Mouse (Mus musculus): ENCODE data around the gene Rragd. TPM values are rescaled to one million over a fixed set of nuclear protein-coding genes. Genes with fewer than 3 reads are reported as not detected.

Gene Rragd
- polyA plus RNA-seq (2015; fragmentation: Nextera tagmentation; extraction: Ambion mirVana), result 23.7 and 26.6 TPM in 2 replicates

- H3K4me1 ChIP-seq, result peaks cover 30% of the 10 kb centered on the region
- no peaks in the 10 kb centered on the region for H3K36me3 ChIP-seq
- WGBS, result under 1% methylated on average over 18 of the region's 18 CpGs
- H3K27me3 ChIP-seq, result no peaks in the 10 kb centered on the region
- peak within 1 kb of the TSS; percentile 97 for H3K4me2 ChIP-seq (replicated peaks)
- peak within 1 kb of the TSS; percentile 85 for H3K27ac ChIP-seq (replicated peaks)
- peak within 1 kb of the TSS; percentile 96 for H3K4me3 ChIP-seq
- ATAC-seq (replicated peaks), result peak; percentile 86
- H3K9me3 ChIP-seq, result no peaks in the 10 kb centered on the region
- H3K9ac ChIP-seq (replicated peaks), result peak within 1 kb of the TSS; percentile 95
Observed at GRCm38 (mm10) chr4:32982716-32983175, at the start of gene Rragd. Rragd (plus strand) TSS chr4:32983037.

- 50% methylated on average over 9 of the region's 9 CpGs for WGBS
- no peaks in the 10 kb centered on the region for H3K36me3 ChIP-seq
- H3K27ac ChIP-seq (replicated peaks), result peak overlapping the region; percentile 4; the same call in 1 of the 2 replicates
- no peak overlapping the region for H3K4me3 ChIP-seq
- no peak for ATAC-seq (replicated peaks)
- no peaks in the 10 kb centered on the region for H3K9me3 ChIP-seq
- peaks cover 25% of the 10 kb centered on the region for H3K4me1 ChIP-seq
- no peaks in the 10 kb centered on the region for H3K27me3 ChIP-seq
- H3K4me2 ChIP-seq (replicated peaks), result no peak overlapping the region
- no peak overlapping the region for H3K9ac ChIP-seq (replicated peaks)
Observed at GRCm38 (mm10) chr4:32936762-32937341, 46.0 kb upstream of the Rragd start.

GRCm38 (mm10) chr4:32939521-32939920, 43.3 kb upstream of the Rragd start:
- no peaks in the 10 kb centered on the region for H3K9me3 ChIP-seq
- peak; percentile 80 for ATAC-seq (replicated peaks)

GRCm38 (mm10) chr4:32939964-32940363, 42.9 kb upstream of the Rragd start:
- H3K9ac ChIP-seq (replicated peaks), result no peak overlapping the region
- H3K4me2 ChIP-seq (replicated peaks), result no peak overlapping the region
- H3K27ac ChIP-seq (replicated peaks), result peak overlapping the region; percentile 83
- H3K9me3 ChIP-seq, result no peaks in the 10 kb centered on the region
- H3K36me3 ChIP-seq, result no peaks in the 10 kb centered on the region
- peaks cover 23% of the 10 kb centered on the region for H3K4me1 ChIP-seq
- WGBS, result 16% methylated on average over 5 of the region's 5 CpGs
- peak; percentile 87 for ATAC-seq (replicated peaks)
- H3K27me3 ChIP-seq, result no peaks in the 10 kb centered on the region
- no peak overlapping the region for H3K4me3 ChIP-seq

More at GRCm38 (mm10) chr4:32939521-32939920, 43.3 kb upstream of the Rragd start:
- Histone ChIP-seq H3K4me3 (no peak overlapping the region), H3K36me3 (no peaks in the 10 kb centered on the region), H3K27me3 (no peaks in the 10 kb centered on the region), H3K4me1 (peaks cover 23% of the 10 kb centered on the region), H3K9ac (replicated peaks) (no peak overlapping the region), H3K4me2 (replicated peaks) (no peak overlapping the region), H3K27ac (replicated peaks) (peak overlapping the region; percentile 83)
- 8% methylated on average over 4 of the region's 4 CpGs for WGBS

GRCm38 (mm10) chr4:32940984-32941383, 41.9 kb upstream of the Rragd start:
- H3K27me3 ChIP-seq, result no peaks in the 10 kb centered on the region

GRCm38 (mm10) chr4:32947631-32948030, 35.2 kb upstream of the Rragd start:
- Histone ChIP-seq H3K36me3 (no peaks in the 10 kb centered on the region), H3K27ac (replicated peaks) (no peak overlapping the region), H3K4me2 (replicated peaks) (peak overlapping the region; percentile 16; the same call in 1 of the 2 replicates), H3K4me1 (peaks cover 28% of the 10 kb centered on the region), H3K4me3 (no peak overlapping the region), H3K27me3 (no peaks in the 10 kb centered on the region), H3K9ac (replicated peaks) (no peak overlapping the region; the same call in 1 of the 2 replicates), H3K9me3 (no peaks in the 10 kb centered on the region)
- ATAC-seq (replicated peaks), result no peak
- WGBS, result 29% methylated on average over 4 of the region's 4 CpGs

More at GRCm38 (mm10) chr4:32940984-32941383, 41.9 kb upstream of the Rragd start:
- no peak overlapping the region for H3K27ac ChIP-seq (replicated peaks)
- no peak overlapping the region for H3K4me2 ChIP-seq (replicated peaks)
- no peaks in the 10 kb centered on the region for H3K36me3 ChIP-seq
- peaks cover 23% of the 10 kb centered on the region for H3K4me1 ChIP-seq
- H3K4me3 ChIP-seq, result no peak overlapping the region
- H3K9me3 ChIP-seq, result no peaks in the 10 kb centered on the region
- no peak for ATAC-seq (replicated peaks)
- no peak overlapping the region for H3K9ac ChIP-seq (replicated peaks)
- WGBS, result 54% methylated on average over 4 of the region's 4 CpGs

- Histone ChIP-seq H3K9me3 (no peaks in the 10 kb centered on the region), H3K36me3 (no peaks in the 10 kb centered on the region), H3K27ac (replicated peaks) (no peak overlapping the region), H3K4me2 (replicated peaks) (peak overlapping the region; percentile 23; the same call in 1 of the 2 replicates), H3K9ac (replicated peaks) (no peak overlapping the region; the same call in 1 of the 2 replicates), H3K4me1 (peaks cover 28% of the 10 kb centered on the region), H3K27me3 (no peaks in the 10 kb centered on the region), H3K4me3 (no peak overlapping the region)
- no peak for ATAC-seq (replicated peaks)
- WGBS, result 44% methylated on average over 10 of the region's 10 CpGs
Observed at GRCm38 (mm10) chr4:32948696-32949095, 34.1 kb upstream of the Rragd start.

GRCm38 (mm10) chr4:32950356-32951034, 32.3 kb upstream of the Rragd start, which contains the start of gene Ankrd6:
Ankrd6 (minus strand) TSS chr4:32950841.
- peaks cover 28% of the 10 kb centered on the region for H3K4me1 ChIP-seq
- H3K4me3 ChIP-seq, result peak within 1 kb of the TSS; percentile 56
- H3K9me3 ChIP-seq, result no peaks in the 10 kb centered on the region
- peak within 1 kb of the TSS; percentile 53 for H3K9ac ChIP-seq (replicated peaks)
- H3K27ac ChIP-seq (replicated peaks), result no peak within 1 kb of the TSS
- ATAC-seq (replicated peaks), result peak; percentile 95
- H3K4me2 ChIP-seq (replicated peaks), result peak within 1 kb of the TSS; percentile 94
- WGBS, result 1% methylated on average over 56 of the region's 66 CpGs
- no peaks in the 10 kb centered on the region for H3K36me3 ChIP-seq
- H3K27me3 ChIP-seq, result no peaks in the 10 kb centered on the region

GRCm38 (mm10) chr4:32951035-32951940, 31.5 kb upstream of the Rragd start:
- peak overlapping the region; percentile 53 for H3K9ac ChIP-seq (replicated peaks)
- H3K36me3 ChIP-seq, result no peaks in the 10 kb centered on the region
- H3K4me1 ChIP-seq, result peaks cover 28% of the 10 kb centered on the region
- peak; percentile 60 for ATAC-seq (replicated peaks)
- H3K27ac ChIP-seq (replicated peaks), result no peak overlapping the region
- H3K9me3 ChIP-seq, result no peaks in the 10 kb centered on the region
- H3K4me3 ChIP-seq, result peak overlapping the region; percentile 56
- H3K27me3 ChIP-seq, result no peaks in the 10 kb centered on the region
- WGBS, result 5% methylated on average over 34 of the region's 34 CpGs
- H3K4me2 ChIP-seq (replicated peaks), result peak overlapping the region; percentile 94

GRCm38 (mm10) chr4:32952681-32953080, 30.2 kb upstream of the Rragd start:
- Histone ChIP-seq H3K9me3 (no peaks in the 10 kb centered on the region), H3K9ac (replicated peaks) (no peak overlapping the region), H3K4me1 (peaks cover 24% of the 10 kb centered on the region), H3K4me2 (replicated peaks) (no peak overlapping the region), H3K27ac (replicated peaks) (no peak overlapping the region), H3K4me3 (no peak overlapping the region), H3K27me3 (no peaks in the 10 kb centered on the region), H3K36me3 (no peaks in the 10 kb centered on the region)
- no peak for ATAC-seq (replicated peaks)
- 35% methylated on average over 7 of the region's 7 CpGs for WGBS

- ATAC-seq (replicated peaks), result no peak
- peaks cover 8% of the 10 kb centered on the region for H3K4me1 ChIP-seq
- 30% methylated on average over 2 of the region's 2 CpGs for WGBS
- H3K27ac ChIP-seq (replicated peaks), result no peak overlapping the region
- no peaks in the 10 kb centered on the region for H3K9me3 ChIP-seq
- no peak overlapping the region for H3K4me3 ChIP-seq
- H3K27me3 ChIP-seq, result no peaks in the 10 kb centered on the region
- no peak overlapping the region for H3K9ac ChIP-seq (replicated peaks)
- no peaks in the 10 kb centered on the region for H3K36me3 ChIP-seq
- no peak overlapping the region for H3K4me2 ChIP-seq (replicated peaks)
Observed at GRCm38 (mm10) chr4:32956423-32956822, 26.4 kb upstream of the Rragd start.
